Mouse (Mus musculus) adrenal gland, adult 18-20 months (tissue): ENCODE measurements at regions not wholly inside any gene's neighbourhood (a gene's known extent, or its start where the extent isn't known, plus 50 kb on each side); places are given as distances from the start of the nearest gene placed in this dataset.
"Not testable (repeated sequence)": the region's sequence is repeated elsewhere in the genome, so short reads cannot be mapped to it uniquely, and the experiment has no call there.

ENCODE experiments used
- DNase-seq, 2 experiments: peaks; one replicate each; pipeline ENCODE4 v3.0.0; 2021 to 2022; ENCODE audit warnings: low spot score in 2 of 2

- DNase-seq = peak; percentile 71 to 76
Observed at GRCm38 (mm10) chr7:111969198-111969887, 54.0 kb upstream of the Usp47 start.

DNA sequence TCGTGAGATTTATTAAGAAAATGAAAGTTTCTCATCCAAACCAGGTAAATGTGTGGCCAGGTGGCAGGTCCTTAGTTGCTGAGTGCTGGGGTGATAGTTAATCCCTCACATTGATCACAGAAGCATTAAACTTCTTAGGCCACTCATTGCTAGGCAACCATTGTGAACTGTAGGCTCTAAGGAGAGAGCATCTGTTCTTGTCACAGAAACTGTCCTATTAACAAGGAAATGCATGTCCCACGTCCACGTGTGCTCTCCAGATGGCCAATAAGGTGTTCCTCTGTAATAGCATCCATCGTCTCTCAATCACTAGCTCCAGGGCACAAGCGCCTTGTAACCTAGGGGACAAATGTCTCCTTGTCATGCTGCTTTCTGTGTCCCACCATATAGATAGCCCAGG lies 55.0 kb upstream of the Usp47 start:
- no peak for DNase-seq

- no peak for DNase-seq
Observed at GRCm38 (mm10) chr7:111966716-111967115, 56.6 kb upstream of the Usp47 start.

- no peak for DNase-seq
Observed at GRCm38 (mm10) chr7:111963969-111964368, 59.3 kb upstream of the Usp47 start.

GRCm38 (mm10) chr7:111959977-111960376 lies 63.3 kb upstream of the Usp47 start:
- DNase-seq = no peak

DNA sequence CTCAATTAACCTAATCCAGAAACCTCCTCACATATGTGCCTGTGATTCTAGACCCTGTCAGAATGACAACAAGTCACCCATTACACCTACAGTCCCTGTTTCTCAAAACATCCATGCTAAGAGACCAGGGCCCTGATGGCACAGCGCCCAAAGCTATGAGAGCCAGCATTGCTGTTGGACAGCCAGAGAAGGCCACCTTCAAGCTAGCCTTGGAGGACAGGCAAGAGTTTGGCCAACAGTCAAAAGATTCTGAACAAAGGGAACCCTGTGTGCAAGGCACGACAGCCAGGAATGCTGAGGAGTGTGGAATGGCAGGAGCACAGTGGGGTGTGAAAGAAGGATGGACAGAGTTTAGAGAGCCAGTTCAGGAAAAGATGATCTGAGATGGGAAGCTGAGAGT lies 66.6 kb upstream of the Usp47 start:
- DNase-seq = no peak

DNA sequence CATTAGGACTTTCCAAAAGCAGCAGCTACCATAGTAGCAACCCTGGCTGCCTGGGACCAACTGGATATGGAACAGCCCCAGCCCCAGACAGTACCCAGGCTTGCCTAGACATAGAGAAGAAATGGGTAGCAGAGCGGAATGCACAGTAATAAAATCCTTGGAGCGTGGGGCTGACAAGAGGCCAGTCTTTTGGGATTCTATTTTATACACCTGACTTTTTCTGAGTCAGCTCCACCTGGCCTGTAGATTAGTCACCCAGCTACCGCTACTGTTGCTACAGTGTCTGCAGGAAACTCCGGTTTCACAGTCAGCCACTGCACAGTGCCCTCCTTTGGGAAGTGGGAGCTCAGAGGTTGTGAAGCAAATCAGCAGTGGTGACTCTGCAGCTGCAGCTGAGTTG lies 83.7 kb upstream of the Usp47 start:
- DNase-seq = no peak

GRCm38 (mm10) chr7:111937547-111937946 lies 85.8 kb upstream of the Usp47 start:
- no peak for DNase-seq

DNA sequence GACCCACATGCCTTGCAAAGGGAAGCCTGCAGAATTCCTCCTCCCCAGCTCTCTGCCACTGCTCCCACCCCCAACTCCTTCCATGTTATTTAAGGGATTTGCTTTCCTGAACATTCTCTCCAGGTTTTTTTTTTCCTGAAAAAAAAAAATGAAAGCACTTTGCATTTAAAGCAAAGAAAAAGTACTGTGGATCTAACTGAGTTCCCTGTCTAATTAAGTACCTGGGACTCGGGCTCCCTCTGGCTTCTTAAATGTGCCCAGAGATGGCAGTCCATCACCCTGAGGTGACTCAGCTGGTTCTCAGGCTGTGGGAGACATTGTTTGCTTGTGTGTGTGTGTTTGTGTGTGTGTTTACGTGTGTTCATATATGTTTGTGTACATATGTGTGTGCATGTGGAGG lies 86.2 kb upstream of the Usp47 start:
- DNase-seq = no peak

DNA sequence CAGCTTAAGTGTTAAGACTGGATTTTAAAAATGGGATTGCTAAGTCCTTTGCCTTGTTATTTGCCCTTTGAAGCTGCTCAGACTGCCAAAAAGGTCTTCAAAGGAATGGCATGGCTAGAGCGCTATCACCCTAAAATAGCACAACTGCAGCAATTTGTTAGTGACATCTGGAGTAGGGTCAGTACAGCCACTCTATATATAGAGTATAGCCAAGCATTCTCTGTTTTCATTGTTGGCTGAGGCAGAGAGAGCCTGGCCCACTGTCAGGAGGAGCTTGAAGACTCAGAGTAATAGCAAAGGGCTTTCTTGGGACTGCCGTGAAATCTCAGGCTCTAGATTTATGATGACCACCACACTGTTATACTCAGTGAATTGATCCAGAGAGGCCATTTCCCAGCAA lies 90.6 kb upstream of the Usp47 start:
- no peak for DNase-seq

DNA sequence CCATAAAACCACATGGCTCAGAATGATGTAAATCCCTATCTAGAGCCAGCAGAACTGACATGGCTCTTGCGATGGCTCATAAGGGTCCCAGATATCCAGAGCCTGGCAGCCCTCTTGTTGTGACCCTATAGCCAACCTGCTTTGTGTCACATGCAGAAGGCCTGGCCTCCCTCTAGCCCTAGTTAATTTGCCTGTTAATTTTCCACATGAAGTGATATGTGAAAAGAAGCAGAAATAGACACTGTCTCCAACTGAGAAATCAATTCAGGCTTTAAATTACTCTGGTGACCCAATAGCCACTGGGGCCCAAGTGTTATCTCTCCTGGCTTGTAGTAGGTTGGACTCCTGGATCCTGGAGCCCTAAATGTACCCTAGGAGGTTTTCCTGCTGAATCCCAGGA lies 103.3 kb upstream of the Usp47 start:
- DNase-seq = no peak

DNA sequence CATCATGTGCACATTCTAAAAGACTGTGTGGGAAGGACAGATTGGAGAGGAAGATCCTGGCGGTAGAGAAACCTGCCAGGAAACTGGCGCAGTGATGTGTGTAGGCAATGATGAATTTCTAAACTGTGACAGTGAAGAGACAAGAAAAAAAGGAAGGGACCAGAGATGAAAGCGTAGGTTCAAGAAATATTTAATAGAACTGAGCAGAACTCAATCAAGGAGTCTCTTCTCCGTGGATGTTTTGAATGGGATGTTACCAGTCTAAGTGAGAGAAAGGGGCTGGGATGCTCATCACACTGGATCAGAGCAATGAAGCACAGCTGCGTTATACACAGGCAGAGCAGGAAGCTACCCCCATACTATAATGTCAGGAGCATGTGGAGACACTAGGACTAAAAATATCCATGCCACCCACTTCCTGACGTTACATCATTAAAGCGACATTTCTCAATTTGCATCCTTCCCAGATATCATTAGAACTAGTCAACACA lies 119.5 kb upstream of the Usp47 start:
- no peak for DNase-seq

DNA sequence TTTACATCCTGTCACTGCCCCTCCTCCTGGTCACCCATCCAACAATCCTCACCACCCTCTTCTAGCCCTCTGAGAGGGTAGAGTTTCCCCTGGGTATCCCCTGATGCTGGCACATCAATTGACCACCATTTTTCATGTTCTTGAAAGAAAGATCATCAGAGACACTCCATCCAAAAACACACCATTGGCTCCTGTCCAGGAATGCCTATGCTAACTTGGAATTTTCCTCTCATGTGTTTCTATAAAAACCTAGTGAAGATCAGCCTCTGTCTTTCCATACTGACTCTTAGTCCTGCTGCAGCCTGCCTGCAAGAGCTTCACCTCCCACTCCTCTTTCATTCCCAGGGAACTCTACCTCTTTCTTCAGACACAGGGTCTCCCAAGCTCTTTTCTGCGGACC lies 117.2 kb upstream of the Galnt18 start:
- DNase-seq = no peak

GRCm38 (mm10) chr7:111896255-111896654 lies 116.5 kb upstream of the Galnt18 start:
- DNase-seq = peak in 1 of 2 experiments; percentile 26

- no peak for DNase-seq
Observed at GRCm38 (mm10) chr7:111882991-111883390, 103.2 kb upstream of the Galnt18 start.

GRCm38 (mm10) chr7:111880067-111880675 lies 100.4 kb upstream of the Galnt18 start:
- DNase-seq = no peak

- no peak for DNase-seq
Observed at GRCm38 (mm10) chr7:111877591-111877990, 97.8 kb upstream of the Galnt18 start.

- no peak for DNase-seq
Observed at GRCm38 (mm10) chr7:111875949-111876348, 96.2 kb upstream of the Galnt18 start.

GRCm38 (mm10) chr7:111869337-111869736 lies 89.6 kb upstream of the Galnt18 start:
- no peak for DNase-seq

GRCm38 (mm10) chr7:111863035-111863434 lies 83.3 kb upstream of the Galnt18 start:
- no peak for DNase-seq

DNA sequence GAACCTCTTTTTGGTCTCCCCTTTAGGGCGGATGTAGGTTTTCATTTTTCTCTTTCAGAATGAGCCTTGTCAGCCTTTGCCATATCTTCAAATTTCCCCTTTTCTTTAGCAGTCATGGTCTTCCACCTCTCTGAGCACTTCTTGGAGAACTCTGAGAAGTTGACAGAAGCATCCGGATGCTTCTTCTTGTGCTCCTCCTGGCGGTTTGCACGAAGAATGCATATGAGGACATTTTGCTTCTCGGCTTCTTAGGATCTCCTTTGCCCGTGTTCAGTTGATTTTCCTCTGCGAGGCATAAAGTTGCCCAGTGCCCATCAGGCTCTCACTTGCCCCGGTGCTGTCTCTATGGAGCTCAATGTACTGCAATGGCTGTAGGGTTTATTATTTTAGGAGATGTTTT lies 78.5 kb upstream of the Galnt18 start:
- not testable (repeated sequence) for DNase-seq

DNA sequence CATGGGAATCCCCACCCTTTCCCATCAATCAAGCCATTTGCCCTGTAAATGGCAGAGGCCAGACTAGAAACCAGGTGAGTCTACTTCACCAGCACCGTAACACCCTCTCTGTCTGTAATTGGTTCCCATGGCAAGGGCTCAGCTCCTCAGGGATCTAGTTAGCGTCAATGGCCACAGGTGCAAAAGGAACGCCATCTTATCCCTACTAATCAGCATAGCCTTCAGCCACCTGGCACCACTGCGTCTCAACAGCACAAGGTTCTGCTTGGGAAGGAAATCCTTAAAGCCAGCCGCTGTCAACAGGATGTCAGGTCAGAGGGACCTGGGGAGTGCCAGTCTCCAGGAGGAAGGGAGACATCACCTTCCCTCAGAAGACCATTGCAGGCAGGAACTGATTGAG lies 77.2 kb upstream of the Galnt18 start:
- DNase-seq = no peak

- DNase-seq = no peak
Observed at GRCm38 (mm10) chr7:111855309-111855708, 75.5 kb upstream of the Galnt18 start.
